Mouse (Mus musculus): ENCODE measurements around the gene Dolk. TPM values are rescaled to one million over a fixed set of nuclear protein-coding genes. Genes with fewer than 3 reads are reported as not detected.
A peak's percentile ranks its signal among the peaks of the same experiment; 100 is the strongest.

Gene Dolk
- polyA plus RNA-seq, 1 experiment from 2014 or later: 34.0 TPM

GRCm38 (mm10) chr2:30299966-30300365 is 13.8 kb upstream of the Dolk start:
- WGBS: 91% methylated on average over 5 of the region's 5 CpGs
- peaks cover 80% of the 10 kb centered on the region for H3K36me3 ChIP-seq
- H3K9me3 ChIP-seq (replicated peaks): no peaks in the 10 kb centered on the region

GRCm38 (mm10) chr2:30299525-30299924 is 13.4 kb upstream of the Dolk start:
- Histone ChIP-seq H3K4me2 (no peak overlapping the region), H3K27me3 (no peaks in the 10 kb centered on the region), H3K9me3 (replicated peaks) (no peaks in the 10 kb centered on the region), H3K4me1 (no peaks in the 10 kb centered on the region), H3K4me3 (replicated peaks) (no peak overlapping the region), H3K36me3 (peaks cover 75% of the 10 kb centered on the region), H3K27ac (no peak overlapping the region), H3K9ac (no peak overlapping the region)
- no peak for ATAC-seq (replicated peaks; ENCODE audit: low FRiP score)
- WGBS: 85% methylated on average over 3 of the region's 3 CpGs

More at GRCm38 (mm10) chr2:30299966-30300365, 13.8 kb upstream of the Dolk start:
- Histone ChIP-seq H3K4me1 (no peaks in the 10 kb centered on the region), H3K27me3 (no peaks in the 10 kb centered on the region), H3K9ac (no peak overlapping the region), H3K4me2 (no peak overlapping the region), H3K27ac (no peak overlapping the region), H3K4me3 (replicated peaks) (no peak overlapping the region)
- no peak for ATAC-seq (replicated peaks; ENCODE audit: low FRiP score)

DNA sequence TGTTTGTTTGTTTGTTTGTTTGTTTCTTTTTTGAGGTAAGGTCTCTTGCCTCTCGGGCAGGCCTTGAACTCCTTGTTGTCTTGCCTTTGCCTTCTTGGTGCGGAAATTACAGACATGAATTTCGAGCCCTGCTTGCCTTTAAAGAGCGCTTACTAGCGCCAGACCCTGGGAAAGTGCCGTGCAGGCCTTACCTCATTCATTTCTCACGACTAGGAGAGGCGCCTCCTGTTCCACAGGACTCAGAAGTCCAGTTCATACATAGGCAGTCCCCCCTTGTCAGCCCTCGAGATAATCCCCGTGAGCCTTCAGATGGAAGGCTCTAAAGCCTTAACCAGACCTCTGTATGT is 866 bp upstream of the Dolk start:
- peak overlapping the region; percentile 94 for H3K4me2 ChIP-seq
- whole genome bisulfite sequencing: under 1% methylated on average over 10 of the region's 10 CpGs
- H3K9ac ChIP-seq: peak overlapping the region; percentile 95
- peak overlapping the region; percentile 75 for H3K27ac ChIP-seq
- peaks cover 22% of the 10 kb centered on the region; the same call in 1 of the 2 replicates for H3K36me3 ChIP-seq
- ATAC-seq (replicated peaks; ENCODE audit: low FRiP score): no peak
- peaks cover 24% of the 10 kb centered on the region for H3K4me1 ChIP-seq
- H3K27me3 ChIP-seq: no peaks in the 10 kb centered on the region
- H3K4me3 ChIP-seq (replicated peaks): peak overlapping the region; percentile 90
- no peaks in the 10 kb centered on the region for H3K9me3 ChIP-seq (replicated peaks)

DNA sequence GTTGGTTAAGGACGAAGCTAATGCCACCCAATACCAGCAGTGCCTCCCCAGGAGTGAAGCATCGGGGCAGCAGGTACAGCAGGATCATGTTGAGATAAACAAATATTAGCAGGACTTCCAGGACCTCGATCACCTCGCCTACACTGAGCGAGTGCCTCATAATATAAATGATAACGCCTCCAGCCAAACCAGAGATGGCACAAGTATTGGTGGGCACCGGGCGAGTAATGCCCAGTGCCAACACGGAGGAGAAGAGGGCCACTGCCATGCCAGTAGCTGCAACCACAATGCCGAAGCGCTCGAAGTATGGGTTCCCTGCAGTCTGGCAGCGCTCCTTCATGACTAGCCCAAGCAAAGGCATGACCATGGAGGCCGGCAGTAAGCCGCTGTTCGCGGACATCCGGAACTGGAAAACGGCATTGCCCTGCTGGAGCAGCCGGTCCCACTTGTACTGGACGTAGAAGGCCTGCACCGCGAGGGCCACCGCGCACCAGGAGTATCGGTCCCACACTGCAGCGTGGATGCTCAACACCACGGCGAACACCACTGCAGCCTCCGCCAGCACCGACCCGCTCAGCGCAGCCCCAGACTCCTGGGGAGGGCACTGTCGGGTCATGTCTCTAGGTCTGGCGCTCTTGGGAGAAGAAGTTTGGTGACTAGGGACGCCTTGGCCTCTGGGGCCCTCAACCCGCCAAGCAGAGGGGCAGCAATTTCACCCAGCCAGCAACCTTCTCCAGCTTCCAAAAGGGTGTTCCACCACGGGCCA is 535 bp downstream of the Dolk start:
- Histone ChIP-seq H3K4me2 (peak overlapping the region; percentile 94), H3K4me3 (replicated peaks) (peak overlapping the region; percentile 90), H3K9ac (peak overlapping the region; percentile 95), H3K9me3 (replicated peaks) (no peaks in the 10 kb centered on the region), H3K27me3 (no peaks in the 10 kb centered on the region), H3K27ac (peak overlapping the region; percentile 75), H3K4me1 (peaks cover 24% of the 10 kb centered on the region), H3K36me3 (peaks cover 16% of the 10 kb centered on the region; the same call in 1 of the 2 replicates)
- WGBS: 14% methylated on average over 38 of the region's 38 CpGs
- ATAC-seq (replicated peaks; ENCODE audit: low FRiP score): peak; percentile 66

GRCm38 (mm10) chr2:30285004-30285403 is 1.1 kb downstream of the Dolk start:
- H3K4me1 ChIP-seq: peaks cover 24% of the 10 kb centered on the region
- peak overlapping the region; percentile 95 for H3K9ac ChIP-seq
- H3K27me3 ChIP-seq: no peaks in the 10 kb centered on the region
- ATAC-seq (replicated peaks; ENCODE audit: low FRiP score): no peak
- WGBS: 90% methylated on average over 5 of the region's 5 CpGs
- peak overlapping the region; percentile 90 for H3K4me3 ChIP-seq (replicated peaks)
- H3K9me3 ChIP-seq (replicated peaks): no peaks in the 10 kb centered on the region
- no peak overlapping the region for H3K27ac ChIP-seq
- H3K36me3 ChIP-seq: 0 out of 2 replicates have a peak, but pooled peaks cover 12% of the 10 kb centered on the region
- peak overlapping the region; percentile 94 for H3K4me2 ChIP-seq

- Histone ChIP-seq H3K4me3 (replicated peaks) (no peak overlapping the region), H3K27me3 (no peaks in the 10 kb centered on the region), H3K9ac (no peak overlapping the region), H3K36me3 (0 out of 2 replicates have a peak, but pooled peaks cover 12% of the 10 kb centered on the region), H3K9me3 (replicated peaks) (no peaks in the 10 kb centered on the region), H3K4me1 (peaks cover 24% of the 10 kb centered on the region), H3K4me2 (no peak overlapping the region), H3K27ac (no peak overlapping the region)
- 93% methylated on average over 2 of the region's 2 CpGs for WGBS
- no peak for ATAC-seq (replicated peaks; ENCODE audit: low FRiP score)
These were observed 2.9 kb downstream of the Dolk start for GRCm38 (mm10) chr2:30283193-30283592.

DNA sequence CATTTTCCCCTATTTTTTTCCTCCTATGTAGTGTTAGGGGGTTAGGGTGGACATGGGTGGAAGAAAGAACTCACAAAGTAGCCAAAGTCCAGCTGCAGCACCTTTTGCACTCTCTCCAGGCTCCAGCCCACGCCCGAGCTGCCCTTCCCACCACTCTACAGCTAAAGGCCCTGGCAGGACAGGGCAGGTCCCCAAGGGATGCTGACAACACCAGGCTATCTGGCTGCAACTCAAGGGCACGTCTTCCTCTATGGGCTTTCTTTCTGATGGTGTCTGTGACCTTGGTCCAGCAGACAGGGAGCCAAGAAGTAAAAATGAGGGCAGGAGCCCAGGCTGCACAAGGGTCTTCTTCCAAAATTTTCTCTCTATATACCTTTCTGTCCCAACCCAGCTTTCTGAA is 4.5 kb downstream of the Dolk start:
- H3K27ac ChIP-seq: no peak overlapping the region
- H3K9me3 ChIP-seq (replicated peaks): no peaks in the 10 kb centered on the region
- no peak for ATAC-seq (replicated peaks; ENCODE audit: low FRiP score)
- peaks cover 13% of the 10 kb centered on the region for H3K4me1 ChIP-seq
- 0 out of 2 replicates have a peak, but pooled peaks cover 15% of the 10 kb centered on the region for H3K36me3 ChIP-seq
- no peaks in the 10 kb centered on the region for H3K27me3 ChIP-seq
- H3K4me3 ChIP-seq (replicated peaks): no peak overlapping the region
- WGBS: 77% methylated on average over 3 of the region's 3 CpGs
- H3K4me2 ChIP-seq: no peak overlapping the region
- H3K9ac ChIP-seq: no peak overlapping the region

DNA sequence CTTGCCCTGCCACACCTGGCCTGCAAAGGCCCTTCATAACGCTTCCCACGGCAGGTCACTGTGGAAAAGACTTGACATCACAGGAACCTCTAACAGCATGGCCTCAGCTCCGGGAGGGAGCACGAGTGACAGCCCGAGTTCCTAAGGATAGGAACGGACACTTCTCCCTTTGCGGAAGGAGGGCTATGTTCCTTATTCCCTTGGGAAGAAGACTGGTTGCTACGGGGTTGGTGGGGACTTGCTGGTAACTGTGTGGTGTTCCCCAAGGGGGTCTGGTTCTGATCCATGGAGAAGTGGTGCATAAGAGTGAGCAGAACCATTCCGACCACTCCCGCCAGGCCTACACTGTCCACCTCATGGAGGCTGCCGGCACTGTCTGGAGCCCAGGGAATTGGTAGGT is 5.4 kb downstream of the Dolk start, which contains the start of gene Gm28038:
Gene Gm28038 (plus strand): TSS at position 301 of the 400 bp plus-strand sequence.
- ATAC-seq (replicated peaks; ENCODE audit: low FRiP score): no peak
- no peak within 1 kb of the TSS for H3K27ac ChIP-seq
- H3K9ac ChIP-seq: no peak within 1 kb of the TSS
- H3K36me3 ChIP-seq: 0 out of 2 replicates have a peak, but pooled peaks cover 15% of the 10 kb centered on the region
- 91% methylated on average over 11 of the region's 11 CpGs for WGBS
- H3K9me3 ChIP-seq (replicated peaks): no peaks in the 10 kb centered on the region
- H3K4me1 ChIP-seq: peaks cover 13% of the 10 kb centered on the region
- no peak within 1 kb of the TSS for H3K4me2 ChIP-seq
- no peaks in the 10 kb centered on the region for H3K27me3 ChIP-seq
- no peak within 1 kb of the TSS for H3K4me3 ChIP-seq (replicated peaks)

GRCm38 (mm10) chr2:30270134-30270533 is 16.0 kb downstream of the Dolk start:
- Histone ChIP-seq H3K27ac (peak overlapping the region; percentile 72), H3K4me1 (peaks cover 39% of the 10 kb centered on the region), H3K27me3 (no peaks in the 10 kb centered on the region), H3K4me3 (replicated peaks) (no peak overlapping the region), H3K9me3 (replicated peaks) (no peaks in the 10 kb centered on the region), H3K36me3 (no peaks in the 10 kb centered on the region), H3K9ac (no peak overlapping the region), H3K4me2 (no peak overlapping the region)
- whole genome bisulfite sequencing: 27% methylated on average over 1 of the region's 1 CpGs
- peak; percentile 66; the same call in 1 of the 2 replicates for ATAC-seq (replicated peaks; ENCODE audit: low FRiP score)

GRCm38 (mm10) chr2:30269241-30269990 is 16.7 kb downstream of the Dolk start:
- H3K4me1 ChIP-seq: peaks cover 46% of the 10 kb centered on the region
- no peak for ATAC-seq (replicated peaks; ENCODE audit: low FRiP score)
- no peaks in the 10 kb centered on the region for H3K27me3 ChIP-seq

GRCm38 (mm10) chr2:30268371-30268770 is 17.8 kb downstream of the Dolk start:
- 57% methylated on average over 4 of the region's 4 CpGs for WGBS
- no peak overlapping the region for H3K4me3 ChIP-seq (replicated peaks)
- H3K9me3 ChIP-seq (replicated peaks): no peaks in the 10 kb centered on the region
- no peak overlapping the region for H3K9ac ChIP-seq
- H3K4me1 ChIP-seq: peaks cover 55% of the 10 kb centered on the region
- H3K27ac ChIP-seq: no peak overlapping the region
- ATAC-seq (replicated peaks; ENCODE audit: low FRiP score): no peak
- H3K4me2 ChIP-seq: no peak overlapping the region
- no peaks in the 10 kb centered on the region for H3K27me3 ChIP-seq
- peaks cover 13% of the 10 kb centered on the region for H3K36me3 ChIP-seq

More at GRCm38 (mm10) chr2:30269241-30269990, 16.7 kb downstream of the Dolk start:
- H3K4me3 ChIP-seq (replicated peaks): no peak overlapping the region
- no peak overlapping the region for H3K4me2 ChIP-seq
- no peak overlapping the region for H3K9ac ChIP-seq
- H3K27ac ChIP-seq: peak overlapping the region; percentile 72
- 87% methylated on average over 17 of the region's 17 CpGs for WGBS
- H3K9me3 ChIP-seq (replicated peaks): no peaks in the 10 kb centered on the region
- H3K36me3 ChIP-seq: peaks cover 3% of the 10 kb centered on the region

GRCm38 (mm10) chr2:30267466-30267865 is 18.7 kb downstream of the Dolk start:
- Histone ChIP-seq H3K9me3 (replicated peaks) (no peaks in the 10 kb centered on the region), H3K27me3 (no peaks in the 10 kb centered on the region), H3K36me3 (peaks cover 21% of the 10 kb centered on the region), H3K4me2 (peak overlapping the region; percentile 38; the same call in 1 of the 2 replicates), H3K4me1 (peaks cover 62% of the 10 kb centered on the region), H3K4me3 (replicated peaks) (no peak overlapping the region), H3K27ac (no peak overlapping the region), H3K9ac (no peak overlapping the region)
- 96% methylated on average over 2 of the region's 2 CpGs for WGBS
- ATAC-seq (replicated peaks; ENCODE audit: low FRiP score): no peak
